Mouse (Mus musculus) monocyte, adult 5-6 weeks (primary cell): ENCODE results near the gene Ada. TPM values are rescaled to one million over a fixed set of nuclear protein-coding genes. Genes with fewer than 3 reads are reported as not detected.

ENCODE experiments used
- ATAC-seq: fragments of 153-309, 156-312 bp; replicated peaks from 2 replicates; pipeline ENCODE4 v1.8.0; 2017; ENCODE audit warnings: mild to moderate bottlenecking; ENCODE audit not compliant: low TSS enrichment, insufficient number of reproducible peaks, severe bottlenecking, poor library complexity, low FRiP score
- total RNA-seq: library from RNA; stranded (forward); fragments of 200-1000, 200-491, 200-594 nt; gene quantifications from 3 replicates; pipeline ENCODE4 v1.2.3, GENCODE M21; 2017

Gene Ada
- 2.3 to 4.2 TPM (median 3.8 TPM) in 3 replicates for total RNA-seq

DNA sequence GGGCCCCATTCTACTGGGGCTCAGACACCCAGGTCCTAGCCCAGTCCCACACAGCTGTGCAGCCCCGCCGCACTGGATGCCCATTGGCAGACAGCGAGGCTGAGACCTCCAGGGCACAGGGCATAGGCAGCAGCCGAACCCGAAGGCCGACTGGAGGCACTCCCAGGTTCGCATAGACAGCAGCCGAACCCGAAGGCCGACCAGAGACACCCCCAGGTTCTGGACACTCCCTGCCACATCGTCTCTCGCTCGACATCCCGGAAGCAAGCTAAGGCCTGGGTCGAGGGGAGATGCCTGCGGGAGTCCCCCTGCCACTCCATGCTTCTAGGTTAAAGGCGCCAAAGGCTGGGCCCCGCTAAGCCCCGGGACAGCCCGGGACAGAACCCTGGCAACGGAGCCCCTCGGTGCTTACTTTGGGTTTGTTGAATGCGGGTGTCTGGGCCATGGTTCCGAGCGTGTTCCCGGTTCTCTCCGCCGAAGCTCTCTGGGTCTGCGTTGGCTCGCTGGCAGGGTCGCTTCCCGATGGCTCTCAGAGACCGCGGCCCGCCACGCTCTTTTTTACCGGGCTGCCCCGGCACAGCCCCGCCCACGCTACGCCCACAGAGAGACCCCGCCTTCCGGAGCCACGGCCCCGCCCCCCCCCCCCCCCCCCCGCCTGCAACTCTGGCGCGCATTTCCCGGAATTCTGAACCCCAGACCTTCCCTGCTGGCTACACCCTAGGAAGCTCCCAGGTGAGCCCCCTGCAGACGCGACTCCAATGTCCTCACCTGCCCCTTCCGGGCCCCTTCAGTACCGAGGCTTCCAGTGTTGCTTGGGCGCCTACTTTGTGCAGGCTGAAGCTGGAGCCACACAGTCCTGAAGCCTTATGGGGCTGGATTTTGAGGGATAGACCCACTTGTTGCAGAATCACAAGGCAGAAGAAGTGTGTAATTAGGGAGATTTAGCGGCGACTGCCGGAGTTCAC, at the start of gene Ada:
Gene Ada (minus strand): TSS at position 593 of the 965 bp plus-strand sequence.
- ATAC-seq: peak; percentile 52; the same call in 1 of the 2 replicates

GRCm38 (mm10) chr2:163798411-163798810, 48.4 kb upstream of the Ada start:
- no peak for ATAC-seq

- ATAC-seq: 0 out of 2 replicates have a peak, but pooled peaks have one; percentile 27
Measured at GRCm38 (mm10) chr2:163788484-163788883, 38.4 kb upstream of the Ada start.

GRCm38 (mm10) chr2:163787709-163788108, 37.7 kb upstream of the Ada start:
- ATAC-seq: peak; percentile 70

DNA sequence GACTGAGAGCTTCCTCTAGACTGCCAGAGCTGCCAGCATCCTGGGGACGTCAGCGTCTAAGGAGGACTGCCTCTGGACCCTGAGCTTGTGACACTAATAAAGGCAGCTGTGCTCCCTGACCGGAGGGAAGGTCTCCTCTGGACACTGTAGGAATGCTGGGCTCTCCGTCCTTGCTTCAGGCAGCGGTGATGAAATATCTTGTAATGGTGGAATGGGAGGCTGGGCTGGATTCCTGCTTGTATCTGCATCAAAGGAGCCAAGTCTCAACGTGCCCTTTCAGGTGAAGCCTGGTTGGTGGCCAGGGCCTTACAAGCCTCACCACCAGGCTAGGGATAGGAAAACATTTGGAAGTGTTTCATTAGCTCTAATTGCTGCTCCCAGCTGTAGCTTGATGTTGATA, 37.0 kb upstream of the Ada start:
- ATAC-seq: no peak

DNA sequence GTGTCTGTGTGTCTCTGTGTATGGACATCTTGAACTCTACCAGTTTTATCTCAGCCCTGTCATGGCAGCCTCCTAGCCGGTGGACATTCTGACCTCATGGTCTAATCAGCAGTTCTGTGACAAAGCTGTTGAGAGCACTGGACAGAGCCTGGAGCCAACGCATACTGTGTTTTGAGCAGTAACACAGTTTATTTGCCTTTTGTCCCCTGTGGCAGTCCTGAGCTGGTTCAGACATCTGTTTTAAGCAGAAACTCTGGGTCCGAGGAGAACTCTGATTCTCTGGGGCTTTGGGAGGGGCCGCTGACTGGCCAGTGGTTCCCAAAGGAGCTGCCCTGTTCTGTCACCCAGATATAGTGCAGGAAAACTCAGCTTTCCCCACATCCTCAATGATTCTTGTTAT, 33.9 kb upstream of the Ada start:
- ATAC-seq: no peak

DNA sequence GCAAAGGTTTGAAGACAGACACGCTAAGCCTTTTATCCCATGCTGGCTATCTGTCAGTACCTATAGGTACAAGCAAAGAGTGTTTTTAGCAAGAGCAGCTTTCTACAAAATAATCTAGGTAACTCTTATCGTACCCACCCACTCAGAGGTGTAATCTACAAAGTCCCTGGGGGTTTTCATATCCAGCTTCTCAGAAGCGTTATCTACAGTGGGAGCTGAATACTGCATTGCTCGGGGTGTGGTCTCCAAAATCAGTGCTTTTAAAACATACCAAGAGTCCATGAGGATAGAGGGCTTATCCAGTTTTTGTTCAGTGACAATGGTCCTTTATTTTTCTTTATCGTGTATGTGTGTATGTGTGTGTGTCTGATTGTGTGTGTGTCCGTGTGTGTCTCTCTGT, 33.3 kb upstream of the Ada start:
- no peak for ATAC-seq

DNA sequence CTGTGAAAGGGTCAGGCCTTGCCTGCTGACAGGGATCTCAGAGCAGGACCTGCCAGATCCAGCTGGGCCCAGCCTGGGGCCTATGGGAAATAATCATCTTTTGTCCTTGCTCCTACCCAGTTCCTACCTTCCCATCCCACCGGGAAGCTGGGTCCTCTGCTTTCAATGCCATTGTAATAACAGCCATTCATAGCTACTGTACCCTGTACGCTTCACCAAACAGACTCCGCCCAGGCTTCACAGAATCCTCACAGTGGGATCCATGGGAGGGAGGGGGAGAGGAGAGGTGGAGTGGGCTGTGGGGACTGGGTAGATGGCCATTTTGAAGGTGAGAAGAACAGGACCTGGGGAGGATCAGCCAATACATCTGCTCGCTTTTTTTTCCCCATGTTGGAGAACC, 28.9 kb upstream of the Ada start:
- ATAC-seq: no peak

DNA sequence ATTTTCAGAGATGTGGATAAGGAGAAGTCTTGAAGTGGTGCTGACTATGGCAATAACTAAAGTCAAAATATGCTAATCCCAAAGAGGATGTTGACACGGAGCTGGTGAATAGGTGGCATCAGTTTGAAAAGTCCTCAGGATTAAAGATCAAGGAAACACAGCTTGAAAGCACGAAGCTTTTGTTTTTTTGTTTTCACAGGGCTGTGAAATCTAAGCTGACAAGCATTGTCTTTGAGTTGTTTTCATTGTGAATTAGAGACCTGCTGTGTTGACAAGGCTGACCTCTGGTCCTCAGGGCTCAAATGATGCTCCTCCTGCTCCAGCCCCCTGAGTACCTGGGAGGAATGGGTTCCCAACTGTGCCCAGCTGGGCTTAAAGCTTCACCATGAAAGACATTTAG, 27.0 kb upstream of the Ada start:
- ATAC-seq: no peak

DNA sequence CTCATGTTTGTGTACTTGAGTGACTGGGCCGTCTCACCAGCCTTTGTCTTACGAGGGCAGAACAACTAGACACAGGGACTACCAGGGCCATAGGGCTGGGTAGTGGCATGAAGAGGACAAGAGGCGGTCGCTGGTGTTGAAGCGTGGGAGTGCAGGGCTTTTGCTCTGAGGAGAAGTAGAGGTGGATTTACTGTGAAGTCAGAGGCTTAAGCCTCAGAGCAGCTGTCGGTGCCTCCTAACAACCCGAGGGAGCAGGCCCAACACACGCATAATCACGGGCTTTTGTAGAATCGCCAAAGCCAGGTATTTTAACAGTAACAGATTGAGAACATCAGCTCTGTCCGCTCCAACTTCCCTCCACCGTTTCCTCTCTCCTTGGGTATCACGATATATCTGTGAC, 26.6 kb upstream of the Ada start:
- ATAC-seq: no peak

DNA sequence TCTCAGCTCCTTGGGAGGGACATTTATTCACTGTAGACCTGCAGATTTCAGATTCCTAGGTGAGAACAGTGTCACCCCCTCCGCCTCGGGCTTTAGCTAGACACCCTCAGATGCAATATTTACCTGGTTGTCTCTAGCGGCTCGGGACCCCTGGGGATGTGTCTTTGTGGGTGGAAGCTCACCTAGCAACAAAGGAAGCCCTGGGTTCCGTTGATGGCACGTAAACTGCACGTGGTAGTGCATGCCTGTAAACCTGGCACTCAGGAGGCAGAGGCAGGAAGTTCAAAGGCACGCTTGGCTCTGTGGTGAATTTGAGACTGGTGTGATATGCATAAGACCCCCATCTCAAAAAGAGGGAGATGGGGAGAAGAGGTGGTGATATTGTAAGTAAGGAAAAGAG, 20.7 kb upstream of the Ada start:
- no peak for ATAC-seq

- no peak for ATAC-seq
Measured at GRCm38 (mm10) chr2:163766890-163767289, 16.9 kb upstream of the Ada start.

DNA sequence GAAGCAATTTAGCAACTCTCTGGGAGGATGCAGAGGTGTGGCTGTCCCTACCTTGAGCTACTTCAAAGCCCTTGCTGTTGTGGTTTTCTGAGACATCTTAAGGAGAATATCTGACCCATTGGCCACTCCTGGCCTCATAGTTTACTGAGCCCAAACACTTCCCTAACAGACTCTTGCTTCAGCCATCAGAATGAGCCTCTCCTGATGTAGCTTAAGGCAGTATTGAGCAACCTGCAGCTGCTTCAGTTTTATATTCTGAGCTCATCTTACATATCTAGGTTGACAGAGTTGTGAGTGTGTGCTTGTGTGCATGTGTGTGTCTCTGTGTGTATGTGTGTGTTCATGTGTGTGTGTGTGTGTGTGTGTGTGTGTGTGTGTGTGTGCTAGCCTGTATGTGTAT, 16.2 kb upstream of the Ada start:
- ATAC-seq: no peak

GRCm38 (mm10) chr2:163761402-163761801, 11.4 kb upstream of the Ada start:
- ATAC-seq: 0 out of 2 replicates have a peak, but pooled peaks have one; percentile 32

- no peak for ATAC-seq
Measured at GRCm38 (mm10) chr2:163760589-163760988, 10.6 kb upstream of the Ada start.

- ATAC-seq: no peak
Measured at GRCm38 (mm10) chr2:163758146-163758545, 8.1 kb upstream of the Ada start.

- no peak for ATAC-seq
Measured at GRCm38 (mm10) chr2:163756723-163757122, 6.7 kb upstream of the Ada start.

GRCm38 (mm10) chr2:163754228-163754627, 4.2 kb upstream of the Ada start:
- ATAC-seq: no peak

DNA sequence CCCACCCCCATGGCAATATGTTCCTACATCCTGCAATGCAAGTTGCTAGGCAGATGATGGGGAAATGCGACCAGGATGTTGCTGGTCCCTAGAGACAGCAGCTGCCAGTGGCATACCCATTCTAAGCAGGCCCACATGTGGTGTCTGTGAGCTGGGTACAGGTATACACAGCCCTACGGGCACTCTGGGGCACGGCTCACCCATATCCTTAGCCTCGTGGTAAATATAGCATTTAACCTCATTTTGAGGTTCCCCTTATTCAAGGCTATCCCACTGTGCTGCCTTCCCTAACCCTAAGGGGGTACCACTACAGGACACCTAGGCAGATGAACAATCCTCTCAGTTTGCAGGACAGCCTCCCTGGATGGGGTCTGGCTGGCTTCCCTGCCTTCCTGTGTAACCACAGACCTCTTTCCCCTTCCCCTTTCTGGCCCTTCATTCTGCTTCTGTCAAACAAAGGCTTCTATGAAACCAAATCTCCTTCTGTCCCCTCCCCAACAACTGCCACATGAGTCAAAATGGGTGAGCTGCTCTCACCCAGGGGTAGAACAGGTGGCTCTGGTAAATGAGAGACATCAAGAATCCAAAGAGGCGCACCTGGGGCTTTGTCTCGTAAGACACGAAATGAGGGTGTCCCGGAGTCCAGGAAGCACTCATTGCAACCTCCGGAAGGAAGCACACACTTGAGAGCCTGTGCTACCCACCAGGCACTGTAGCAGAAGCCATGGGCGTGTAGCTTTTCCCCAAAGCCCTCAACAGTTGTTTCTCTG, 5.1 kb downstream of the Ada start:
- no peak for ATAC-seq

DNA sequence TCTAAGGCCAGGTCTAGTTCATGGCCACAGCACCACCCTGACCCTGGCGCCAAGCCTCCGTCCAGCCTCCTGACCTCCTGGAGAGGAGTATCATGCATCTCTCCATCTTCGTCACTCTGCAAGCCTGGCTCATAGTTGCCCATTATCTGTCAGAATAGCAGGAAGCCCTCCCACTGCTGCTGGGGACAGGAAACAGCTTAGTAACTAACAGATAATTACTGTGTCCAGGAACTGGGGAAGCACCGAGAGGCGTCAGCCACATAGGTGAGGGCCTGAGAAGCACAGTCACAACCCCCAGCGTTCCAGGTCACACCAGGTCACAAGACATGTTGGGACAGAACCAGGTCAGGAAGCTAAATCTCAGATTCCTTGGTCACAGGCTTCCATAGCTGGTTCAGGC, 6.7 kb downstream of the Ada start:
- no peak for ATAC-seq
